Mouse (Mus musculus): ENCODE measurements at regions not wholly inside any gene's neighbourhood (a gene's known extent, or its start where the extent isn't known, plus 50 kb on each side); places are given as distances from the start of the nearest gene placed in this dataset.
A peak's percentile ranks its signal among the peaks of the same experiment; 100 is the strongest.
"Not testable (repeated sequence)": the region's sequence is repeated elsewhere in the genome, so short reads cannot be mapped to it uniquely, and the experiment has no call there.

- not testable (repeated sequence) for H3K4me3 ChIP-seq (ENCODE audit: low read depth, low read length); H3K9me3 ChIP-seq (ENCODE audit: low read depth, low read length); H3K4me2 ChIP-seq; ATAC-seq (ENCODE audit: insufficient read depth); H3K36me3 ChIP-seq (ENCODE audit: insufficient read depth); H3K9ac ChIP-seq; H3K4me1 ChIP-seq (ENCODE audit: insufficient read depth); H3K27ac ChIP-seq (ENCODE audit: low read depth); H3K27me3 ChIP-seq (ENCODE audit: insufficient read depth, low read length)
- peak; percentile 1 for DNase-seq
- TF ChIP-seq CTCF (IDR thresholded peaks at IDR 0.05; ENCODE audit: low read depth): peak; percentile 26; the same call in 1 of the 2 replicates
- 75% methylated on average over 4 of the region's 6 CpGs for WGBS
These were observed 209.3 kb downstream of the Mtrr start for GRCm38 (mm10) chr13:68372631-68373030.
